Mouse (Mus musculus) heart, embryonic 14.5 days (tissue): ENCODE results near the gene Colca2. TPM values are rescaled to one million over a fixed set of nuclear protein-coding genes. Genes with fewer than 3 reads are reported as not detected.

Experiments
- ATAC-seq: fragments of 200-750 bp; cut with Nextera tagmentation; 2 replicates; pipeline ENCODE4 v1.8.0; 2017; ENCODE audit warnings: low read depth, moderate TSS enrichment; ENCODE audit not compliant: insufficient number of reproducible peaks, insufficient read depth, low FRiP score
- H3K27ac ChIP-seq, 2 experiments: fragments of 200-500 bp in 1 of 2; fragments of 300-500 bp in 1 of 2; sonication (generic) in 1 of 2; replicated peaks in 1 of 2; 2 replicates each; pipeline ENCODE4 v1.5.1; 2012 to 2014; ENCODE audit warnings: low read depth in 2 of 2, low read length in 2 of 2, control low read depth in 1 of 2, mild to moderate bottlenecking in 1 of 2, mixed read lengths in 1 of 2; ENCODE audit not compliant: control insufficient read depth in 1 of 2, insufficient read depth in 1 of 2
- H3K27me3 ChIP-seq: fragments of 300-500 bp; sonication (generic); 2 replicates; pipeline ENCODE4 v1.6.1; 2014; ENCODE audit warnings: mild to moderate bottlenecking, low read length, control low read depth; ENCODE audit not compliant: control insufficient read depth, insufficient read depth
- H3K36me3 ChIP-seq: fragments of 300-500 bp; sonication (generic); 2 replicates; pipeline ENCODE4 v1.6.1; 2014; ENCODE audit warnings: mild to moderate bottlenecking, control low read depth, low read length, mixed read lengths; ENCODE audit not compliant: control insufficient read depth, insufficient read depth
- H3K4me1 ChIP-seq, 2 experiments: fragments of 200-500 bp in 1 of 2; fragments of 300-500 bp in 1 of 2; sonication (generic) in 1 of 2; 2 replicates each; pipeline ENCODE4 v1.6.1; 2012 to 2014; ENCODE audit warnings: low read length in 2 of 2, control low read depth in 1 of 2, mixed read lengths in 1 of 2; ENCODE audit not compliant: control insufficient read depth in 2 of 2, insufficient read depth in 2 of 2
- H3K4me2 ChIP-seq: fragments of 300-500 bp; sonication (generic); 2 replicates; pipeline ENCODE4 v1.6.1; 2014; ENCODE audit warnings: mild to moderate bottlenecking, low read length
- H3K4me3 ChIP-seq, 2 experiments: fragments of 200-500 bp in 1 of 2; fragments of 300-500 bp in 1 of 2; sonication (generic) in 1 of 2; 2 replicates each; pipeline ENCODE4 v1.5.1; 2012 to 2014; ENCODE audit warnings: low read length in 2 of 2, mild to moderate bottlenecking in 2 of 2, control low read depth in 1 of 2, low read depth in 1 of 2, moderate library complexity in 1 of 2; ENCODE audit not compliant: control insufficient read depth in 1 of 2, insufficient read depth in 1 of 2
- H3K9ac ChIP-seq: fragments of 300-500 bp; sonication (generic); 2 replicates; pipeline ENCODE4 v1.6.1; 2014; ENCODE audit warnings: mild to moderate bottlenecking, low read length
- H3K9me3 ChIP-seq: fragments of 300-500 bp; sonication (generic); 2 replicates; pipeline ENCODE4 v1.6.1; 2016; ENCODE audit warnings: low read length, control low read depth; ENCODE audit not compliant: control insufficient read depth
- WGBS: fragments of 180-500 bp; shearing (Covaris S2); extraction: QIAGEN DNeasy Blood & Tissue Kit; methylation state at CpG from one replicate; pipeline ENCODE4 v1.1.7; 2014; 5-methylcytosine and 5-hydroxymethylcytosine counted together
- polyA plus RNA-seq: library from polyadenylated mRNA; unstranded; fragments of >200 nt; fragmentation: Nextera tagmentation; extraction: Ambion mirVana; gene quantifications from 2 replicates; pipeline ENCODE4 v1.2.1, GENCODE M21; 2014

Gene Colca2
- polyA plus RNA-seq, 1 experiment from 2014 or later, result 3.6 TPM

GRCm38 (mm10) chr9:51271073-51271472, 7.3 kb downstream of the Colca2 start:
- Histone ChIP-seq H3K9me3 (no peaks in the 10 kb centered on the region), H3K36me3 (no peaks in the 10 kb centered on the region), H3K9ac (no peak overlapping the region), H3K27ac (no peak overlapping the region), H3K4me1 (peaks cover 2 to 5% of the 10 kb centered on the region in 2 experiments; a peak in 2 of 4 replicates), H3K4me2 (no peak overlapping the region), H3K4me3 (no peak overlapping the region), H3K27me3 (no peaks in the 10 kb centered on the region)
- ATAC-seq, result no peak
- 71% methylated on average over 8 of the region's 8 CpGs for WGBS

DNA sequence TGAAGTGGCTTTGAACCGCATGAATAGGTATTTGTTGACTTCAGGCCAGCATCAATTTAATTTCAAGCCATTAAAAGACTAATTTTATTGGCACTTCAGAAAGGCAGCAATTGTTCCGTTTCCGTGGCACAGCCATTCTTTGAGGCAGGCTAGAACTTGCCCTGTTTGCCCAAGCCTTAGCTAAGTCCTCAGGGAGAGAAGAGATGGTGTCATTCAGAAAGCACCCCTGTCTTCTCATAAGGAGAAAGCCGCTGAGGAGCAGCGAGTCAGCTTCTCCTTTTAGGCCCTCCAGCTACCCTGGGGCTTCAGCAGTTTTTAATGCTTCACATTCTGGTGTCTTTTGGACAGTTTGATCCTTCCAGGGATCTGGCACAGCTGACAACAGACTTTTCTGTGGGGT, 9.5 kb downstream of the Colca2 start:
- Histone ChIP-seq H3K9me3 (no peaks in the 10 kb centered on the region), H3K27me3 (no peaks in the 10 kb centered on the region), H3K36me3 (no peaks in the 10 kb centered on the region), H3K27ac (no peak overlapping the region), H3K9ac (no peak overlapping the region), H3K4me3 (no peak overlapping the region), H3K4me2 (no peak overlapping the region), H3K4me1 (0 out of 4 replicates have a peak, but pooled peaks cover 0 to 2% of the 10 kb centered on the region in 2 experiments)
- 83% methylated on average over 5 of the region's 5 CpGs for WGBS
- ATAC-seq, result no peak

- H3K27ac ChIP-seq, result no peak overlapping the region
- H3K4me2 ChIP-seq, result no peak overlapping the region
- H3K27me3 ChIP-seq, result no peaks in the 10 kb centered on the region
- no peak for ATAC-seq
- no peak overlapping the region for H3K9ac ChIP-seq
- 73% methylated on average over 5 of the region's 5 CpGs for WGBS
- no peaks in the 10 kb centered on the region for H3K4me1 ChIP-seq
- no peaks in the 10 kb centered on the region for H3K36me3 ChIP-seq
- no peaks in the 10 kb centered on the region for H3K9me3 ChIP-seq
- H3K4me3 ChIP-seq, result no peak overlapping the region
These were observed 19.9 kb downstream of the Colca2 start for GRCm38 (mm10) chr9:51258426-51258825.

DNA sequence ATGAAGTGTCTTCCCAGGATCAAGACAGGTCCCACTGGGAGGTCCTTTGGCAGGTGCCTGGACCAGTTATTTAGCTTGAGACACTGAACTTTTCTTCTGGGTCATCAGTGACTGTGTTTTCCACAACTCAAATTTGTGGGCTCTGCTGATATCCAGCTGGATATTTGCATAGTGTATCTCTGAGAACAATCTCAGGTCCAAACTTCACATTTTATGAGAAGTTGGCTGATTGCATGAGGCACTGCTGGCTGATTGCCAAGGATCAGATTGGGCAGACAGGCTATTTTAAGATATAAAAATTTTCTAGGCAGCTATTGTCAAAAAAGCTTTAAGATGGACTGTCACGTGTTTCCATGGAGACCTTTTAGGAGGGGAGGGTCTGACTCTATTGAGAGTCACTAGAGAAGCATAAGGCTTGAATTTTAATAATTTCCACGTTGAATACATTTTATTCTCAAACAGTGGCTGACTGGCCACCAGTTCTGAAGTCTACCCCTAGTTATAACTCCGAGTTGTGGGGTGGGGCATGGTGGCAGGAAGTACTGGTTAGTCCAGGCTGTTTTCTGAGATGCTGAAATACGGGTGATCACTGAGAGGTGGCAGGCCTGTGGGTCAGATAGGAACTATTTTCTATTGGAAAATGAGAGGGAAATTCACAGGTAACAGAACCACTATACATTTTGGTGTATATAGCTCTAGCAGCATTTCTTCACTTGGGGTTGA, 21.4 kb downstream of the Colca2 start:
- no peak for ATAC-seq
- 68% methylated on average over 4 of the region's 4 CpGs for WGBS
- H3K4me1 ChIP-seq, result no peaks in the 10 kb centered on the region
- H3K4me2 ChIP-seq, result no peak overlapping the region
- no peak overlapping the region for H3K9ac ChIP-seq
- no peaks in the 10 kb centered on the region for H3K36me3 ChIP-seq
- no peaks in the 10 kb centered on the region for H3K27me3 ChIP-seq
- H3K27ac ChIP-seq, result no peak overlapping the region
- H3K4me3 ChIP-seq, result no peak overlapping the region
- no peaks in the 10 kb centered on the region for H3K9me3 ChIP-seq

GRCm38 (mm10) chr9:51238741-51239385, 39.5 kb downstream of the Colca2 start:
- Histone ChIP-seq H3K36me3 (no peaks in the 10 kb centered on the region), H3K27ac (no peak overlapping the region), H3K27me3 (no peaks in the 10 kb centered on the region), H3K4me2 (no peak overlapping the region), H3K9me3 (no peaks in the 10 kb centered on the region), H3K9ac (no peak overlapping the region), H3K4me1 (no peaks in the 10 kb centered on the region), H3K4me3 (no peak overlapping the region)
- no peak for ATAC-seq
- WGBS, result 33% methylated on average over 12 of the region's 12 CpGs

DNA sequence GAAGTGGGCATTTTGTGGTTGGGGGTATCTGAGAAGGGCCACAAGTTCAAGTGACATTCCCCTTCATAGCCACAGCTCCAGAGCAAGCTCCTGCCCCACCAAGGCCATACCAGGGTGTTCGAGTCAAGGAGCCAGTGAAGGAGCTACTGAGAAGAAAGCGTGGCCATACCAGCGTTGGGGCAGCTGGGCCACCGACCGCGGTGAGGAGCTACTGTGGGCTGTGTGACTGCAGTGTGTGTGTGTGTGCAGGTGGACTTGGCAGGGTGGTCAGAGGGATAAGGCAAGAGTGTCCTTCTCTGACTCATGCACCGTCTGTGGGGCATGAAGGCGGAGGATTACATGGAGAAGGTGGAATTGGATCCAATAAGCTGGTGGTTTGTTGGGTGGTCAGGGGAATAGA, 46.2 kb downstream of the Colca2 start:
- no peak overlapping the region for H3K4me3 ChIP-seq
- no peaks in the 10 kb centered on the region for H3K27me3 ChIP-seq
- H3K9ac ChIP-seq, result no peak overlapping the region
- H3K27ac ChIP-seq, result no peak overlapping the region
- 90% methylated on average over 8 of the region's 8 CpGs for whole genome bisulfite sequencing
- no peak overlapping the region for H3K4me2 ChIP-seq
- ATAC-seq, result no peak
- no peaks in the 10 kb centered on the region for H3K9me3 ChIP-seq
- H3K36me3 ChIP-seq, result no peaks in the 10 kb centered on the region
- H3K4me1 ChIP-seq, result peaks cover 0 to 2% of the 10 kb centered on the region in 2 experiments; a peak in 1 of 4 replicates

GRCm38 (mm10) chr9:51230701-51231389, 47.5 kb downstream of the Colca2 start:
- Histone ChIP-seq H3K4me1 (peaks cover 0 to 2% of the 10 kb centered on the region in 2 experiments; a peak in 1 of 4 replicates), H3K4me2 (no peak overlapping the region), H3K4me3 (no peak overlapping the region), H3K36me3 (no peaks in the 10 kb centered on the region), H3K27me3 (no peaks in the 10 kb centered on the region), H3K9ac (no peak overlapping the region), H3K9me3 (no peaks in the 10 kb centered on the region), H3K27ac (no peak overlapping the region)
- ATAC-seq, result no peak
- 18% methylated on average over 4 of the region's 4 CpGs for whole genome bisulfite sequencing
